Mouse (Mus musculus): ENCODE measurements around the gene Crebbp. TPM values are rescaled to one million over a fixed set of nuclear protein-coding genes. Genes with fewer than 3 reads are reported as not detected.

The Crebbp gene
- polyA plus RNA-seq, 1 experiment from 2014 or later, result 28.8 TPM

DNA sequence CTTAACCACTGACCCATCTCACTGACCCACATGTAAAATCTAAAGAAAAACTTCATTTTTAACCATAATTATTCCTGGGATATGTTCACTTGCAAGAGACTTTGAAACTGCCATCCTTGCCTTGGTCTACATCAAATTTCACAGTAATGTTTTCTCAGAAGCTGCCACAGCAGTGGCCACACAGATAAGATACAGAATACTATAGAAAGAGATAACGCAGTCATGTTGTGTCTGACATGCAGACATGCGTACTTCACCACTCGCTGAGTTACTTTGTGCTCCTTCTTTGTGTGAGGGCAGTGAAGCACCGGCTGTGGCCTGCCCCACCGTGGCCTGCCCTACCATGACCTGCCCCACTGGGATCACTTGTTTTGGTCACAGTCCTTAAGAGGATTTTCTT is 179.8 kb downstream of the Crebbp start:
- 48% methylated on average over 5 of the region's 5 CpGs for WGBS
- no peak for TF ChIP-seq CTCF (IDR thresholded peaks at IDR 0.05; ENCODE audit: low read depth)
- Histone ChIP-seq H3K36me3 (ENCODE audit: insufficient read depth, low read length) (peaks cover 16% of the 10 kb centered on the region), H3K9me3 (replicated peaks; ENCODE audit: low read length) (no peaks in the 10 kb centered on the region), H3K4me2 (ENCODE audit: low read length) (no peak overlapping the region), H3K27me3 (ENCODE audit: insufficient read depth, low read length) (no peaks in the 10 kb centered on the region), H3K9ac (ENCODE audit: low read depth, low read length) (no peak overlapping the region), H3K27ac (peak overlapping the region; percentile 51), H3K4me3 (replicated peaks; ENCODE audit: low read depth, low read length) (no peak overlapping the region), H3K4me1 (replicated peaks; ENCODE audit: insufficient read depth, low read length) (peaks cover 12% of the 10 kb centered on the region)
- no peak for ATAC-seq (replicated peaks; ENCODE audit: low FRiP score, low read depth)
- DNase-seq (ENCODE audit: low spot score), result no peak

DNA sequence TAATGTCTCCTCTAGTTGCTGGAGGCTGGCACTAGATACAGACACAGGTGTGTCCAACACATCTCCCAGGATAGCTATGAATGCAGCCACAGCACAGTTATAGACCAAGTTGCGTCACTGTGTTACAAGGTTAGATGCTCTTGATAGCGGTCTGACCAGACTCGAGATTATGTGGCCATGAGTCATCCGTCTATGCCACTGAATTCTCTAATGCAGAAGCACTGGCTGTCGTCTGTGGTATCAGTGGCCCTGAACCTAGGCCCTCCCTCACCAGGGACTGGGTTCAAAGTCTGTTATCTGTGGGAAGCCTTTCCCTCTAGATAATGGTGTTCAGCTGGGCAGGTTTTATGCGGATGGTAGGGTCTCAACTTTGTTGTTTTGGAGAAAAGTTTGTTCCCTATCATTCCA is 181.5 kb downstream of the Crebbp start:
- Histone ChIP-seq H3K4me3 (replicated peaks; ENCODE audit: low read depth, low read length) (no peak overlapping the region), H3K4me1 (replicated peaks; ENCODE audit: insufficient read depth, low read length) (peaks cover 12% of the 10 kb centered on the region), H3K27me3 (ENCODE audit: insufficient read depth, low read length) (no peaks in the 10 kb centered on the region), H3K36me3 (ENCODE audit: insufficient read depth, low read length) (0 out of 2 replicates have a peak, but pooled peaks cover 1% of the 10 kb centered on the region), H3K4me2 (ENCODE audit: low read length) (no peak overlapping the region), H3K9ac (ENCODE audit: low read depth, low read length) (no peak overlapping the region), H3K27ac (peak overlapping the region; percentile 10; the same call in 1 of the 2 replicates), H3K9me3 (replicated peaks; ENCODE audit: low read length) (no peaks in the 10 kb centered on the region)
- 76% methylated on average over 6 of the region's 6 CpGs for WGBS
- no peak for ATAC-seq (replicated peaks; ENCODE audit: low FRiP score, low read depth)
- no peak for TF ChIP-seq CTCF (IDR thresholded peaks at IDR 0.05; ENCODE audit: low read depth)
- DNase-seq (ENCODE audit: low spot score), result no peak

DNA sequence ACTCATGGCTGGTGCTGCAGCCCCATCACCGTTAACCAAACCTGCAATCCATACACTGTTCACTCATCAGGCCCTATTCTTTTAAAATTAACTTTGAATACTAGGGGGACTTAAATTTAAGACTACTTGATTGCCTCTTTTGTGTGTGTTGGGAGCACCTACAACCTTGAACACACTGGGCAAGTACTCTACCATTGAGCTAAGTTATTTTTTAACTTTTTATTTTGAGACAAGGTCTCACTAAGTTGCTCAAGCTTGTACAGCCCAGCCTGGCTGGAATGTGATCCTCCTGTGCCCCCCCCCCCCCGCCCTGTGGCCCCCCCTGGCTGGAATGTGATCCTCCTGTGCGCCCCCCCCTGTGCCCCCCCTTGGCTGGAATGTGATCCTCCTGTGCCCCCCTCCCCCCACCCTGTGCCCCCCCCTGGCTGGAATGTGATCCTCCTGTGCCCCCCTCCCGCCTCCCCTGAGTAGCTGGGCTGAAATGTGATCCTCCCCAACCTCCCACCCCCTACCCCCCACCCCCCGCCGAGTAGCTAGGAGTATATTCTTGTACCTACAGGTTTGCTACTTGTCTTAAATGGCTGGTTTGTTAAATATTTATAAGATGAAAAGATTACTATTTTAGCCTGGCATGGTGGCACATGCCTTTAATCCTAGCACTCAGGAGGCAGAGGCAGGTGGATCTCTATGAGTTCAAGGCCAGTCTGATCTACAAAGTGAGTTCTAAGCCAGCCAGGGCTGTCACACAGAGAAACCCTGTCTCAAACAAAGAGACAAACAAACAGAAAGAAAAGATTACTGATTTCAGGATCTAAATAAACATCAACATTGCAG is 182.1 kb downstream of the Crebbp start:
- Histone ChIP-seq H3K4me2 (ENCODE audit: low read length) (no peak overlapping the region), H3K27me3 (ENCODE audit: insufficient read depth, low read length) (no peaks in the 10 kb centered on the region), H3K9ac (ENCODE audit: low read depth, low read length) (no peak overlapping the region), H3K4me1 (replicated peaks; ENCODE audit: insufficient read depth, low read length) (peaks cover 12% of the 10 kb centered on the region), H3K4me3 (replicated peaks; ENCODE audit: low read depth, low read length) (no peak overlapping the region), H3K27ac (peak overlapping the region; percentile 96), H3K9me3 (replicated peaks; ENCODE audit: low read length) (no peaks in the 10 kb centered on the region), H3K36me3 (ENCODE audit: insufficient read depth, low read length) (no peaks in the 10 kb centered on the region)
- peak; percentile 71 for DNase-seq (ENCODE audit: low spot score)
- WGBS, result 23% methylated on average over 6 of the region's 6 CpGs
- ATAC-seq (replicated peaks; ENCODE audit: low FRiP score, low read depth), result peak; percentile 60
- no peak for TF ChIP-seq CTCF (IDR thresholded peaks at IDR 0.05; ENCODE audit: low read depth)

Small RNA genes within 50 kb of the gene (microRNA-seq; reads per million reads assigned to microRNA genes)
- gene Gm23413, result not detected

Other genes with a start within 250 kb of the Crebbp start
- gene Nlrc3, start 237.4 kb downstream of the Crebbp start, polyA plus RNA-seq (2015; fragmentation: Nextera tagmentation; extraction: Ambion mirVana), result 1.1 and 1.3 TPM in 2 replicates
- gene Slx4, start 210.2 kb downstream of the Crebbp start, polyA plus RNA-seq (2015; fragmentation: Nextera tagmentation; extraction: Ambion mirVana), result 11.9 and 13.4 TPM in 2 replicates
- gene Dnase1, start 177.1 kb downstream of the Crebbp start, polyA plus RNA-seq (2015; fragmentation: Nextera tagmentation; extraction: Ambion mirVana), result 6.8 and 7.8 TPM in 2 replicates
- 89.9 and 94.6 TPM in 2 replicates for gene Trap1, start 136.2 kb downstream of the Crebbp start, polyA plus RNA-seq (2015; fragmentation: Nextera tagmentation; extraction: Ambion mirVana)
- gene Adcy9, start 206.5 kb upstream of the Crebbp start, polyA plus RNA-seq (2015; fragmentation: Nextera tagmentation; extraction: Ambion mirVana), result 1.1 and 1.3 TPM in 2 replicates